Mouse (Mus musculus): Measurements from ENCODE around the gene Gm6588. TPM values are rescaled to one million over a fixed set of nuclear protein-coding genes. Genes with fewer than 3 reads are reported as not detected.

Gene Gm6588
- polyA plus RNA-seq (2015; fragmentation: Nextera tagmentation; extraction: Ambion mirVana): 0.05 TPM in 1 of 2 replicates, not detected in the other

DNA sequence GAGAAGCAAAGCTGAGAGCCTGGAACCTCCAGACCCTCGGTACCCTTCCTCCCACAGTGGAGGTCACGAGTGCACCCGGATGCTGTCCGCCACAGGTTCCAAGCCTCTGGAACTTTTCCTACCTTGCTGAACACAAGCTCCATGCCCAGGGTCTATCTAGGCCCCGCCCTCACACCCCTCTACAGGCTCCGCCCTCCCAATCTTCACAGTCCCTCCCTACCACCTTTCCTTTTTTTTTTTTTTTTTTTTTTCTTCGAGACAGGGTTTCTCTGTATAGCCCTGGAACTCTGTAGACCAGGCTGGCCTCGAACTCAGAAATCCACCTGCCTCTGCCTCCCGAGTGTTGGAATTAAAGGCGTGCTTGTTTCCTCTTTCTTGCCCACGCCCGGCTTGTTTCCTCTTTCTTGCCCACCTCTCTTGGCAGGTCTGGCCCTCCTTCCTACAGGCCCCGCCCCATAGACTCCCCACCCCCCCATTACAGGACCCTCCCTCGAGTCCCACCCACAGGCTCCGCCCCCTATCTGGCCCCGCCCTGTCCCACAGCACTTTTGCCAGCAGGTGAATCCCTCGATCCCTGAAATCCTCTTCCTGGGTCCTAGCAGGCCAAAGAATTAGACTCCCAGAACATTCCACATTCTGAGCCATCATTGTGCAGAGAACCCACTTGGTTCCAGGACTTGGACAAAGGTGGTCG is at the start of gene Gm6588:
Gm6588 (plus strand) TSS at position 680 of the 694 bp plus-strand sequence.
- Histone ChIP-seq H3K27me3 (ENCODE audit: control insufficient read depth, insufficient read depth, low read length) (no peaks in the 10 kb centered on the region; the same call in 1 of the 2 replicates), H3K4me1 (replicated peaks; ENCODE audit: control insufficient read depth, insufficient read depth) (no peaks in the 10 kb centered on the region), H3K36me3 (ENCODE audit: control insufficient read depth, insufficient read depth, low read length) (no peaks in the 10 kb centered on the region), H3K27ac (replicated peaks) (no peak within 1 kb of the TSS), H3K9me3 (ENCODE audit: control insufficient read depth, low read length) (no peaks in the 10 kb centered on the region), H3K9ac (ENCODE audit: low read length) (no peak within 1 kb of the TSS), H3K4me3 (ENCODE audit: low read depth, low read length) (no peak within 1 kb of the TSS), H3K4me2 (replicated peaks; ENCODE audit: low read depth) (no peak within 1 kb of the TSS)
- DNase-seq (ENCODE audit: low spot score) (no peak), ATAC-seq (ENCODE audit: low FRiP score, low TSS enrichment) (no peak)
- TF ChIP-seq CTCF (IDR thresholded peaks at IDR 0.05; ENCODE audit: low read depth): no peak
- no peak for TF ChIP-seq EP300 (optimal IDR thresholded peaks at IDR 0.05)
- 59% methylated on average over 17 of the region's 18 CpGs for WGBS

- no peak; the same call in 1 of the 2 replicates for ATAC-seq (ENCODE audit: low FRiP score, low TSS enrichment)
- Histone ChIP-seq H3K9ac (ENCODE audit: low read length) (no peak overlapping the region), H3K4me2 (replicated peaks; ENCODE audit: low read depth) (no peak overlapping the region), H3K9me3 (ENCODE audit: control insufficient read depth, low read length) (no peaks in the 10 kb centered on the region), H3K27me3 (ENCODE audit: control insufficient read depth, insufficient read depth, low read length) (no peaks in the 10 kb centered on the region), H3K27ac (replicated peaks) (no peak overlapping the region), H3K4me3 (ENCODE audit: low read depth, low read length) (no peak overlapping the region), H3K4me1 (replicated peaks; ENCODE audit: control insufficient read depth, insufficient read depth) (no peaks in the 10 kb centered on the region), H3K36me3 (ENCODE audit: control insufficient read depth, insufficient read depth, low read length) (no peaks in the 10 kb centered on the region)
- TF ChIP-seq EP300 (optimal IDR thresholded peaks at IDR 0.05) (no peak), CTCF (IDR thresholded peaks at IDR 0.05; ENCODE audit: low read depth) (no peak)
- WGBS: 36% methylated on average over 3 of the region's 3 CpGs
- no peak for DNase-seq (ENCODE audit: low spot score)
Measured at GRCm38 (mm10) chr5:112402437-112402836, 46.8 kb upstream of the Gm6588 start.

GRCm38 (mm10) chr5:112406017-112406416 is 43.2 kb upstream of the Gm6588 start:
- Histone ChIP-seq H3K27me3 (ENCODE audit: control insufficient read depth, insufficient read depth, low read length) (no peaks in the 10 kb centered on the region), H3K9ac (ENCODE audit: low read length) (no peak overlapping the region), H3K36me3 (ENCODE audit: control insufficient read depth, insufficient read depth, low read length) (no peaks in the 10 kb centered on the region), H3K4me2 (replicated peaks; ENCODE audit: low read depth) (no peak overlapping the region), H3K27ac (replicated peaks) (no peak overlapping the region), H3K9me3 (ENCODE audit: control insufficient read depth, low read length) (no peaks in the 10 kb centered on the region), H3K4me3 (ENCODE audit: low read depth, low read length) (no peak overlapping the region), H3K4me1 (replicated peaks; ENCODE audit: control insufficient read depth, insufficient read depth) (no peaks in the 10 kb centered on the region)
- DNase-seq (ENCODE audit: low spot score) (no peak), ATAC-seq (ENCODE audit: low FRiP score, low TSS enrichment) (no peak)
- WGBS: 54% methylated on average over 3 of the region's 3 CpGs
- TF ChIP-seq EP300 (optimal IDR thresholded peaks at IDR 0.05): no peak
- TF ChIP-seq CTCF (IDR thresholded peaks at IDR 0.05; ENCODE audit: low read depth): no peak

DNA sequence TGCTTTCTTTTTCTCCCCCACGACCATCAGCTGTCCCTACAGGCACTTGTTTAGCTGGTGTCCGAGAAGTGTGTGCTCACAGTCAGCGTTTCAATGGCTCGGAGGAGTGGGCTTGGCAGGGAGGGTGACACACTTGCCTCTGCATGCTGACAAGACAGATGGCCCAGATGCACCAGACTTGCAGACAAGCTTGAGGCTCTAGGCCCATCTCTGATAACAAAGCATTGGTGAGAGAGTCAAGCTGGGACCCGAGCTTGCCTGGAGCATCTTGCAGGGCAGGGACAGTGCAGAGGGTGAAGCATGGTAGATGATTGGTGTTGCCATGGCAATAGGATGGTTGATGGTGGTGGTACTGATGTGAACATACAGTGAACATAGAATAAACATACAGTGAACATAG is 40.0 kb upstream of the Gm6588 start:
- Histone ChIP-seq H3K27ac (replicated peaks) (no peak overlapping the region), H3K27me3 (ENCODE audit: control insufficient read depth, insufficient read depth, low read length) (no peaks in the 10 kb centered on the region), H3K9me3 (ENCODE audit: control insufficient read depth, low read length) (0 out of 2 replicates have a peak, but pooled peaks cover 2% of the 10 kb centered on the region), H3K4me2 (replicated peaks; ENCODE audit: low read depth) (no peak overlapping the region), H3K9ac (ENCODE audit: low read length) (no peak overlapping the region), H3K4me3 (ENCODE audit: low read depth, low read length) (no peak overlapping the region), H3K36me3 (ENCODE audit: control insufficient read depth, insufficient read depth, low read length) (no peaks in the 10 kb centered on the region), H3K4me1 (replicated peaks; ENCODE audit: control insufficient read depth, insufficient read depth) (no peaks in the 10 kb centered on the region)
- WGBS: 48% methylated on average over 5 of the region's 5 CpGs
- DNase-seq (ENCODE audit: low spot score): no peak
- ATAC-seq (ENCODE audit: low FRiP score, low TSS enrichment): no peak
- TF ChIP-seq CTCF (IDR thresholded peaks at IDR 0.05; ENCODE audit: low read depth): no peak
- no peak for TF ChIP-seq EP300 (optimal IDR thresholded peaks at IDR 0.05)

GRCm38 (mm10) chr5:112411072-112411471 is 38.2 kb upstream of the Gm6588 start:
- 32% methylated on average over 11 of the region's 11 CpGs for WGBS
- H3K36me3 ChIP-seq (ENCODE audit: control insufficient read depth, insufficient read depth, low read length): no peaks in the 10 kb centered on the region
- H3K9me3 ChIP-seq (ENCODE audit: control insufficient read depth, low read length): 0 out of 2 replicates have a peak, but pooled peaks cover 2% of the 10 kb centered on the region
- H3K4me1 ChIP-seq (replicated peaks; ENCODE audit: control insufficient read depth, insufficient read depth): no peaks in the 10 kb centered on the region
- no peak overlapping the region for H3K9ac ChIP-seq (ENCODE audit: low read length)
- no peak overlapping the region for H3K4me3 ChIP-seq (ENCODE audit: low read depth, low read length)
- ATAC-seq (ENCODE audit: low FRiP score, low TSS enrichment) (no peak), DNase-seq (ENCODE audit: low spot score) (no peak)
- no peaks in the 10 kb centered on the region for H3K27me3 ChIP-seq (ENCODE audit: control insufficient read depth, insufficient read depth, low read length)
- no peak for TF ChIP-seq CTCF (IDR thresholded peaks at IDR 0.05; ENCODE audit: low read depth)
- no peak for TF ChIP-seq EP300 (optimal IDR thresholded peaks at IDR 0.05)
- H3K27ac ChIP-seq (replicated peaks): no peak overlapping the region
- H3K4me2 ChIP-seq (replicated peaks; ENCODE audit: low read depth): no peak overlapping the region

Data from stomach, postnatal 0 days (tissue).